Mouse (Mus musculus) MEL-GATA-1-ER (cell line): ENCODE measurements around the gene Acr.
A peak's percentile ranks its signal among the peaks of the same experiment; 100 is the strongest.

ENCODE experiments used
- DNase-seq: peaks from one replicate; pipeline ENCODE4 v3.0.0-alpha.2; 2012; ENCODE audit warnings: low read depth; ENCODE audit errors: extremely low read depth

Acr gene

GRCm38 (mm10) chr15:89547824-89548601 is 20.1 kb upstream of the Acr start:
- DNase-seq = no peak

GRCm38 (mm10) chr15:89548837-89549236 is 19.3 kb upstream of the Acr start:
- DNase-seq = no peak

GRCm38 (mm10) chr15:89550506-89550905 is 17.6 kb upstream of the Acr start:
- no peak for DNase-seq

- DNase-seq = no peak
Observed at GRCm38 (mm10) chr15:89551733-89552132, 16.4 kb upstream of the Acr start.

- no peak for DNase-seq
Observed at GRCm38 (mm10) chr15:89555591-89555990, 12.5 kb upstream of the Acr start.

GRCm38 (mm10) chr15:89556401-89557178 is 11.5 kb upstream of the Acr start:
- DNase-seq = no peak

GRCm38 (mm10) chr15:89557179-89557995 is 10.7 kb upstream of the Acr start:
- no peak for DNase-seq

GRCm38 (mm10) chr15:89557996-89558390 is 10.1 kb upstream of the Acr start:
- DNase-seq = no peak

- DNase-seq = no peak
Observed at GRCm38 (mm10) chr15:89559202-89559731, 8.9 kb upstream of the Acr start.

- DNase-seq = no peak
Observed at GRCm38 (mm10) chr15:89572147-89572546, 4.0 kb downstream of the Acr start.

GRCm38 (mm10) chr15:89582494-89582893 is 14.4 kb downstream of the Acr start:
- no peak for DNase-seq

GRCm38 (mm10) chr15:89585101-89585500 is 17.0 kb downstream of the Acr start:
- DNase-seq = no peak

GRCm38 (mm10) chr15:89585631-89586030 is 17.5 kb downstream of the Acr start:
- DNase-seq = no peak

GRCm38 (mm10) chr15:89589146-89589545 is 21.0 kb downstream of the Acr start:
- no peak for DNase-seq

- no peak for DNase-seq
Observed at GRCm38 (mm10) chr15:89591317-89591716, 23.2 kb downstream of the Acr start.

GRCm38 (mm10) chr15:89591723-89592455 is 23.8 kb downstream of the Acr start, which contains the start of gene Rabl2:
TSS of gene Rabl2 (minus strand) at chr15:89591923.
- DNase-seq = peak; percentile 55

- no peak for DNase-seq
Observed at GRCm38 (mm10) chr15:89592548-89592947, 24.4 kb downstream of the Acr start.

- DNase-seq = no peak
Observed at GRCm38 (mm10) chr15:89605822-89606570, 37.9 kb downstream of the Acr start.

GRCm38 (mm10) chr15:89607480-89607879 is 39.4 kb downstream of the Acr start:
- no peak for DNase-seq

- no peak for DNase-seq
Observed at GRCm38 (mm10) chr15:89607888-89608287, 39.8 kb downstream of the Acr start.
